Mouse (Mus musculus) layer of hippocampus, adult 18-20 months (tissue): Measurements from ENCODE around the gene Glul. TPM values are rescaled to one million over a fixed set of nuclear protein-coding genes. Genes with fewer than 3 reads are reported as not detected.
"Not testable (repeated sequence)": the region's sequence is repeated elsewhere in the genome, so short reads cannot be mapped to it uniquely, and the experiment has no call there.

Experiments
- DNase-seq, 2 experiments: peaks; one replicate each; pipeline ENCODE4 v3.0.0; 2022; ENCODE audit warnings: low spot score in 2 of 2
- long read RNA-seq: library from polyadenylated mRNA; stranded (forward); transcript quantifications from one replicate; pipeline ENCODE4 v2.0.0, GENCODE M21; 2021
- total RNA-seq, 2 experiments: library from RNA; stranded (reverse); gene quantifications; 2 replicates each; pipeline ENCODE4 v1.2.3; 2021

Gene Glul
- 1,000 to 10,000 TPM; 2,043 to 2,070 TPM for total RNA-seq
- long read RNA-seq, transcript Glul-201 (7 exons, 2,792 nt), result major isoform, 44 of 67 reads
- long read RNA-seq, partial matches to known transcripts, result 20 of 67 reads
- long read RNA-seq, other reads (novel, unspliced or antisense), result 3 of 67 reads

DNA sequence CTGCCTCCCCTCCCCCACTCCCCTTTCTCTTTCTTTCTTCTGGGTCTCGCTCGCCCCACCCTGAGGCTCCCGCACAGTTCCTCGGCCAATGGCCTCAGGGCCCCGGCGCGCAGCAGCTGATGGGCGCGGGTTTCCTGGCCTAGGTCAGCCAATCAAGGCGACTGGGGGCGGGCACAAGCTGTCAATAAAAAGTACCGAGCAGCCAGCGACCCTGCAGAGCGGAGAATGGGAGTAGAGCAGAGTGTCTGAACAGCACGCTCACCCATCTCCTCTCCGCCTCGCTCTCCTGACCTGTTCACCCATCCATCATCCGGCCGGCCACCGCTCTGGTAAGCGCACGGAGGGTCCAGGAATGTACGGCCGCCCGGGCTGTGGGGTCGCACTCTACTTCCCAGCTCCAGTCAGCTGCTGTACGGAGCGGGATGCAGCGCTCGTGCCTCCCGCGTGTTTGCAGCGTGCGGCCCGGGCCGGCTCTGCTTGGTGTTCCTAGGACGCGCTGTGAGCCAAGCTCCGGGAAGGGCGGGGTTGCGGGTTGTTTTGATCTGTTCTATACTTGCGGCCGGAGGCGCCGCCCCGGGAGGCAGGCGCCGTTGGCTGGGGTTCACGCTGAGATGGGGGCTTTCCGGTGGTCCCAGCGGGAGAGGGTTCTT lies at the start of gene Glul, which contains the start of gene Teddm2:
Glul (plus strand) TSS at position 214 of the 650 bp plus-strand sequence.
Teddm2 (minus strand) TSS at position 498 of the 650 bp plus-strand sequence.
- DNase-seq, result peak; percentile 91 to 97

DNA sequence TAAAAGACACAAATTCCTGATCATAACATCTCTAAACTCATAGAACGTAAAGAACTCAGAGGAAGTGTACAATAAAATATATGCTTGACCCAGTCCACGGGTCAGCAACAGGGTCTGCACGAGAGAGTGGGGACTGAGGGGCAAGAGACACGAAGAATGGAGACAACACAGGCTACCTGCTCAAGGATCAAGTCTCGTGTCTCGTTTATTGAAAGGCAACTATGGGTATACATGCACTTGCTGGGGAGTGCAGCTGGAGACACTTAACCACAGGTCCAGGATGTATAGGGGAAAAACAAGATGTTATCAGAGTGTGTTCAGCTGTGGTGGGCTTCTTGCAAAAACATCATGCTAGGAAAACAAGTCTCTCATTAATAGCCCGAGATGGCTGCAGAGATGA lies 47.0 kb upstream of the Glul start:
- not testable (repeated sequence) for DNase-seq

DNA sequence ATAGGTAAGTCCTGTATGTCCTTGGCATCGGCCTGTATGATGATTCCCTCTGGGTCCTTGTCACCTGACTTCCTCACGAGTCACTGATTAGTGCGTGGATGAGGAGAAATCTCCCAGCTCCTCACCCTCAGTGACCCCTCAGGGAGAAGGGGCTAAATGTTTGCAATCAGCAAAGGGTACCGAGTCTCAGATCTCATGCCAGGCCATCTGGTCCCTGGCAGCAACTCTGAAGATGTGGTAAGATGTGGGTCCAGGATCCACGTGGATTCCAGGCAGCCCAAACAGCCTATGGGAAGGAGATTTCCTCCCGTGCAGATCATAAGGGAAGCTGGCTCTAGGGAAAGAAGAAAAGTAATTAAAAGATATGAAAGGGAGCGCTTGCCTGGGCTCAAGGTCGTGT lies 43.8 kb upstream of the Glul start:
- no peak for DNase-seq

DNA sequence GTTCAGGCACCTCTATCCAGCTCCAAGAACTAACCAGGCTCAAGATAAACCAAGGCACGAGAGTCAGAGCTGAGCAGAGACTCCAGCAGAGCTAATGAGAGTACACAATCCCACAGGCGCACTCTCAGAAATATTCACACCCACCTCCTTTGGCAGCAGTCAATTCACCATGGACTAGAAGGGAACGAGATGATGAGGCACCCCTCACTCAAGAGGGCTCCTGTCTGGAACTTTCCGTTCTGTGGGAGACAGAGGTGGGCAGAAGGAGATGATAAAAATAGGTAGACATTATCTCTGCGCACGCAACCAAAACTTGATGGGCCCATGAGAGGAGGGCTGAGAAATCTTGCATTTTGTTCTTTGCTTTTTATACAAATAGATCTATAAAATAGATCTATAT lies 25.7 kb upstream of the Glul start, which contains the start of gene Teddm1b:
Teddm1b (plus strand) TSS at position 301 of the 400 bp plus-strand sequence.
- no peak for DNase-seq

DNA sequence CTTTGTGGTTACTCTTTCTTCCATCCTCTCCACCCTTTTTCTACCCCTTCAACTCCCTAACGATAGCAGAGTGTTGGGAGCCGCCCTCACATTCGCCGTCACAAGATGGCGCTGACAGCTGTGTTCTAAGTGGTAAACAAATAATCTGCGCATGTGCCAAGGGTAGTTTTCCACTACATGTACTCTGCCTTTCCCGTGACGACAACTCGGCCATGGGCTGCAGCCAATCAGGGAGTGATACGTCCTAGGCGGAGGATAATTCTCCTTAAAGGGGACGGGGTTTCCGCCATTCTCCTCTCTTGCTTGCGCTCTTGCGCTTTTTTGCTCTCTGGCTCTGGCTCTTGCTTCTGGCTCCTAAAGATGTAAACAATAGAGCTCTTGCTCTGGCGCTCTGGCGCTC lies 19.4 kb upstream of the Glul start:
- not testable (repeated sequence) for DNase-seq

DNA sequence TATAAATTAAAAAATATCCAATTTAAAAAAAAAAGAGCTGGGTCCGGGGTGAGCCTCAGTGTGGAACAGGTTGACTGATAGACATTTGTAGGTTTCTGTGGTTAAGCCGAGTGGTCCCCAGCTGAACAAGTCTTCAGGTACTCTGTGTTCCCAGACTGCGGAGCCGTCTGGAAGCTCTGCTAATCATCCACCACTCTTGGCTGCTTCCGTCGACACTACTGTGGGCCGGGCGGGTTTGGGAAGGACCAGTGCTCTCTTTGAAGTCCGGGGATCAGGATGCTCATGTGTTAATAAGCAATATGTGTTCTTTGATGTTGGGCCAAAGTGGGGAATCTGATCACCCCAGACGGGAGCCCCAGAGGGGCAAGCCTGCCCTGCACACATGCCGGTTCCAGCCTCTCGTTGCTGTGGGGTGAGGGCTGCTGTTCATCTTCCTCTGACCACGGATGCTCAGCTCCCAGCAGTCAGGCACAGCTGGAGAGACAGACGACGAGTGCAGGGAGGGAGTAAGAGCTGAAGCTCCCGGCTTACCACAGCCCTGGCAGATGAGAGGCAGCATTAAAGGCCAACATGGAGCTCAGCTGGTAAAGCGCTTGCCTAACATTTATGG lies 13.6 kb upstream of the Glul start:
- no peak for DNase-seq

DNA sequence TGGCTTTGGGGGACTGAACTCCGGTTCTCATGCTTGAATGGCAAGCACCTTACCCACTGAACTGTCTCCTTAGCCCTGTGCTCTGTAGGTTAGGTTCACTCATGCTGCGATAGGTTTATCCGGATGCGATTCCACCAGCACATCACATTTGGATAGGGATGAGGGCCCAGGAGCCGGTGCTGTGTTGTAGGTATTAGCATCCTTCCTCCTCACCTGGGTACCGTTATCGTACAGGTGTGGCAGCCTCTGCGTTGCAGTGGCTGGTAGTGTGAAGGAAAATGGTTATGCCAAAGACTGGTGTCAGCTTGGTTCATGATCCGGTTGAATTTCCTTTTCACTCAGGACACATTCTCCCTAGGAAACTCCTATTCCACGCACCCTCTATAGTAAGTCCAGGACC lies 9.6 kb upstream of the Glul start:
- no peak for DNase-seq

DNA sequence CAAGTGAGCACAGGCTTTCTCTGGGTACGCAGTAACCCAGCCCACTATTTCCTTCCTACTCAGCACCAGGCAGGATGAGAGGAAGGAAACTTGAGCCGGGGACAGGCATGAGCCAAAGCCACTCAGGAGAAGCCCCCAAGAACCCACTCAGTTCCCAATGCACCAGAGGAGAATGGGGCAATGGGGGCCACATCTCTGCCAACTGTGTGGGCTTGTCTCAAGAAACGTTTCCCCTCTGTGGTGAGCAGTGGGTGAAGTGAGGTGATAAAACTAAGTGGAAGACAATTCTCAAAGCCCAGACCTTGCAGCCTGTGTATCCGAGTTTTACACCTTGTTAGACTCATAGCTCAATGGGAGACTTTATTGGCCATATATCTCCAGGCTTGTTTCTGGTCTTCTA lies 8.3 kb upstream of the Glul start, which contains the start of gene Teddm1a:
Teddm1a (plus strand) TSS at position 301 of the 400 bp plus-strand sequence.
- DNase-seq, result no peak

DNA sequence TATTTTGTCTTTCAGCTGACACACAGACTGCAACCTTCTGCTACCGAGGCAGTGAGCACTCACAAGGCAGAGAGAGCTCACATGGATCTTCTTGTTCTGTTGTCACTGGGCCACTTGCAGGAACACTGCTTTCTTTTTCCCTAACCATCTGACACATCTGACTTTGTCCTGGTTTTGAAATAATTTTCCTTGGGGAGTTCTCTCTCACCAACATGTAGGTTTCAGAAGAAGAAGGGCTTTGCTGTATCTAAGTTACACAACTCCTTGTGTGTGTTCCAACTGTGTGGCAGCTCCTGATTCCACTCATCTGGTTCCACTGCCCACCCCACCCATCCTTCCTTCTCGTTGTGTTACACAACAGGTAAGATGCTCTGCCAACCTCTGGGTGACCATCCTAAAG lies 6.0 kb upstream of the Glul start:
- no peak for DNase-seq

DNA sequence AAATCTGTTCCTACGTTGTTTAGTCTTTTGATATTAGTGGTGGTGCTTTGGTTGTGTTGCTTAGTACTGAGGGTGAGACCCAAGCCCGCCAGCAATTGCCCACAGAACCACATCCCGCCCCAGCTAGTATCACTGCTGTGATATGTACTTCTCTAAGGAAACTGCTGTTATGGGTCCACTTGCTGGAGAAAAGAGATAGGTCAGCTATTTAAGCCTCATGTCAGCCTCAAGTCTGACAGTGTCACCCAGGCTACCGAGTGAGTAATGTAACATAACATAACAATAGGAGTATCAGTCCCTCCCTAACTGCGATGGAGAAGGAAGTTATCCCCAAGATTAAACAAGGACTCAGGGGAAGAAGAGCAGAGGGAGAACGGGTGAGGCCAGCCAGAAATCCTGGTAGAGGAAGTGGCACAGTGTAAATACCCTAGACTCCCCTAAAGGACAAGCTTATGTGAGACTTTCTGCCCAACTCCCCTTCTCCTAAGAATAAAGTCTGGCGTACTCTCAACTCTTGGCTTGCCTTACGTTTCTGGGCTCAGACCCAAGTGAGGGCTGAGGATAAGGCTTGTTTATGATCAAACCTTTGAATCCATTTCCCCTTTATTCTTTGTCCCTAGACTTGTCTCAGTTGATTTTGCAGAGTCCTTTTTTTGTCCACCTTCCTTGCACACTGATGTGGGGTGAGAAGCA lies 5.4 kb upstream of the Glul start:
- DNase-seq, result no peak

DNA sequence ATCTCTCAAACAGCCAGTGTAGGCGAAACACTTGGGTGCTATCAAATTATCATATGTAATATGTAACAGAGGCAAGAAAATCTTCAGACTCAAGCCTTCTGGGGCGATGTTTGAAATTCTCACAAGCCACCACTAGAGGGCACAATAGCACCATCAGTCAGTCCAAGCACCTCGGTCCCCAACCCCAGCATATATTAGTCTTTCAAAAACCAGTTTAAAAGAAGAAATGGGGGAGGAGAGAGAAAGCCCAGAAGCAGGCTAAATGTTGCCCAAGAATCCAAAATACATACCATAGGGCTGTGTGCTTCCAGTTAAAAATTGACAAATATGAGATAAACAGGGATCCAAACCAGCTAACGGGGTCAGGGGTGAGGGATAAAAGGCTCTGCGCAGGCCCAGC lies 4.8 kb upstream of the Glul start:
- DNase-seq, result peak; percentile 66 to 91

DNA sequence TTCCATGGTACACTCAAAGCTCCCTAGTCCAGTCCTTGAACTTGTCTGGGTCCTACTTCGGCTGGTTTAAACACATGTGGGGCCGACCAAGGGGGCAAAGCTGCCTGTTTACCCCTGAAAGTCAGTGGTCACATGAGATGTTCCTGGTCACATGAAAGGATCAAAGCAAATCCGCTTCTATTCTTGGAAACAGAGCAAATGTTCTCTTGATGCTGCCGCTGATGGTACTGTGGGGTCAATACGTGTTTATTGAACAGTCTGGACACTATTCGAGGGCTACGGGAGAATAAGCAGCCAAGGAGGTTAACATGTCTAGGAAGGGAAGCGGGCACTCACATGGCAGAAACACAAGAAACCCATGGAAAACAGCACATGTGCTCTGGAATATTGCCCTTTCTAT lies 2.5 kb upstream of the Glul start:
- no peak for DNase-seq

DNA sequence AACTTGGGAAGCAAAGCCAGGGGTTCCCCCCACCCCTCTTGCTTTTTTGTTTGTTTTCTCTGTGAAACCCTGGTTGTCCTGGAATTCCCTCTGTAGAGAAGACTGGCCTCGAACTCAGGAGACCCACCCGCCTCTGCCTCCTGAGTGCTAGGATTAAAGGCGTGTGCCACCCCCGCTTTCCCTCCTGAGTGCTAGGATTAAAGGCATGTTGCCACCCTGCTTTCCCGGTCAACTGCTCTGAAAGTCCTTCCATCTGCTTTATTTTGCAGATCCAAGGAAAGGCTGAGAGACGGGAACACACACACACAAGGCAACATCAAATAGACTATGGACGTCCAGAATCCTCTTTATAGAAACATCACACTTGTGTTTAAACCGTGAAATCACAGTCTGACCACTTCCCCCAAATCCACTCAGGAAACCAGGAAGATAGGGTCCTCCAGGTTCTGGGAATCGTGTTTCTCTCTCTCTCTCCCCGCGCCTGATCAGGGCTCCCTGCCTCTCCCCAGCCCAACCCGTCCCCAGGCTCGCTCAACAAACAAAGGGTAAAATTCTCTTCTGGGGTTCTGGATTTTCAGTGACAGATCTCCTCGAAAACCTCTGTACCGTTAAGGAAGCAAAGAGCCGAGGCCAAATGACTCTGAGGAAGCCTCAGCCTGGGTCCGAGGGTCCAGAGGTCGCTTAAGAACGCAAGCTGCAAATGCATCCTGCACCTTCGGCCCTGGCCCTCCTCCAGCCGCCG lies 584 bp upstream of the Glul start:
- no peak for DNase-seq

DNA sequence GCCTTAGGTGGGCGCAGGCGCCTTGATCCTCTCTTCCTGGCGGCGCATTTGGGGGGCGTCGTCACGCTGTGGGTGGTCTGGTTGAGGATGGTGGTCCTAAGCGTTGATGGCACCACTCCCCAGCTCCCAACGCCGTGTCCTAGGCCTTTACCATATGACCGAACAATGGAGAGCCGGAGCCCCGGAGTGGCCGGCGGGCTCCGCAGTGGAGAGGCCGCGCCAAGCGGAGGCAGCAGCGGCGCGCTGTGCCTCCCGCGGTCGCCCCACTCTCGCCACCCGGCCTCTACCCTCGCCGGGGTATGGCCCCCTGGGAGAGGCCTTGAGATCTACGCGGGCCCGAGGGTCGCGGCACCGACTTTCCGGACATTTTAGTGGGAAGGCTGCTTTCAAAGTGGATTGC lies 637 bp downstream of the Glul start:
- no peak for DNase-seq

DNA sequence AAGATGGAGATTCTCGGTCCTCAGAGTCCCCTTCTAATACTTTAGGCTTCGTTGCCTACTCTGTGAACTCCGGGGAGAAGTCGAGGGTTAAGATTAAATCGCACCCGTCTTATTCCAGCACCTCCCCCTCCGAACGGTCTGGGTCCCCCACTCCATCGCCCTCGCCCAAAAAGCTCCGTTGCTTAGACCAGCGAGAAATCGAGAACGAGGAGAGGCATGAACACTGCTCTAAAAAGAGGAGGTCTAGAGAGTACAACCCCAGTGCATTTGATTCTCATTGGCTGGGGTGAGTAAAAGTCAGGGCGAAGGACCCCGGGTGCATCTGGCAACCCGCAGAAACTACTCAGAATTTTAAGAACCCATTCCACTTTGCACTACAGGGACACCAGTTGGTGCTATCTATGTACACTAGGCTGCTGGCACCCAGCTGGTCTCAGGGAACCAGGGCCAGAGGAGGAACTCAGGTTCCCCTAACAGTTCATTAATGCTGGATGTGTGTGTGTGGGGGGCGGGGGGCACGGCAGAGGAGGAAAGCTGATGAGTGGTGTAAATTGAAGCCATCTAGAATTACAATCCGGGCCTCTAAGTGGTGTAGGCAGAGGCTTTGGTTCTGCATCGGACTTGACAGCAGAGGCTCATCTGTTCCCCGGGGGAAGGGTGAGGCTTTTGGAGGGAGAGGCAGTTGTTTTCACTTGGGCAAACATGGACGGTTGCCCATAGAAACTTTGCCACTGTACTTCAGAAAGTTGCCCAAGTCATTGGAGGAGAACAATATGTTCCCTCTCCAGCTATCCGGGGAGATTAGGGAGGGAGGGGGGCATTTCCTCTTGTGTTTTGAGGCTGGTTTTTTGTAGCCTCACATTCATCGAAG lies 1.4 kb downstream of the Glul start:
- DNase-seq, result no peak

DNA sequence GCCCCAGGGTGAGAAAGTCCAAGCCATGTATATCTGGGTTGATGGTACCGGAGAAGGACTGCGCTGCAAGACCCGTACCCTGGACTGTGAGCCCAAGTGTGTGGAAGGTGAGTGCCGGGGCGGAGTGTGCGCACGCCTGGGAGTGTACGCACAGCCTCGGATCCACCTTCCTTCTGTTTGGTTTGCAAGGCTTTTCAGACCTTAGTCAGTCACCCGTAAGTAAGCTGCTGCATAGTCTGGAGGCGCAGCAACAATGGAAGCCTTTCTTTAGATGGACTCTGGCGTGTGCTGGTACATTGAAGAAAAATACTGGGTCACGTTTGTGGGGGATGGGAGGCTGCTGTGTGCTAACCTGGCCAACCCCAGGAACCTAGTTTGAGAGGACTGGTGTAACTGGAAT lies 3.3 kb downstream of the Glul start:
- peak in 1 of 2 experiments; percentile 9 for DNase-seq

DNA sequence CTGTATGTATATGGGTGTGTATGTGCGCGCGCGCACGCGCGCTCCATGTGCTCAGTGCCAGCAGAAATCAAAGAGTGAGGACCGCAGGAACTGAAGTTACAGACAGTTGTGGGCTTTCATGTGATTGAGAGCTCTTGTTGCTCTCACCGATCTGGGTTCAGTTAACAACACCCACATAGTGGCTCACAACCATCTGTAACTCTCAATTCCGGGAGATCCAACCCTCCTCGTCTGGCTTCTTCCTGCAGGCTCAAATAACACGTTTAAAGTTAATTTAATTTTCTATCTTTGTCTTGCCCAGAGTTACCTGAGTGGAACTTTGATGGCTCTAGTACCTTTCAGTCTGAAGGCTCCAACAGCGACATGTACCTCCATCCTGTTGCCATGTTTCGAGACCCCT lies 4.5 kb downstream of the Glul start:
- peak in 1 of 2 experiments; percentile 66 for DNase-seq

DNA sequence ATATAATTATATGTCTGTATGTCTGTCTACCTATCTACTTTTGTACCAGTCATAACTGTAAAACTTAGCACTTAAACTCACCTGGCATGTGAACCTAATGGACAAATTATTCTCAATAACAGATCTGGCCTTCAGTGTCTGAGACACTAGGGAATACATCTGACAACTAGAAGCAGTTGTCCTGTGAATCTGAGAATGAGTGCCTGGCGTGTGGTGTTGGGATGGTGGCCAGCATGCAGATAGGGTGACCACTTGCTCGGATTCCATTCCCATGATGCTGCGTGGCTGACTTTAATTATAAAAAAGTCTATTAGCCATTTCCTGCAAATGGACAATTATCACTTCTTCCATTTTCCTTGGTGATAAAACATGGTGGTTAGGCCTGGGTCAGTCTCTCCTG lies 6.1 kb downstream of the Glul start:
- peak in 1 of 2 experiments; percentile 1 for DNase-seq

DNA sequence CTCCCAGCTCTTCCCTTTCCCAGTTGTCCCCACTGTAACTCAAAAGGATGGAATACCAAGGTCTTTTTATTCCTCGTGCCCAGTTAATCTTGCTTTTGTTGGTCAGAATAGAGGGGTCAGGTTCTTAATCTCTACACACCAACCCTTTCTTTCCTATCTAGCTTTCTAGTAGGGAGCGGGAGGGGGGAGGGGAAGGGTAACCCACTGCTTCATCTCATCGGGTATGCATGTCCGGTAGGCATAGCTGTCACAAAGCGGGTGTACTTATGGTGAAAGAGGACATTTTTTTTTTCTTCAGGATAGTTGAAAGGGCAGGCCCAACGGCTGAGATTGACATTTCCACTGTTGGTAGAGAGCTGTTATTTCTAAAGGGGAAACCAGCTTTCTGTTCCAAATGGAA lies 8.5 kb downstream of the Glul start:
- DNase-seq, result no peak

DNA sequence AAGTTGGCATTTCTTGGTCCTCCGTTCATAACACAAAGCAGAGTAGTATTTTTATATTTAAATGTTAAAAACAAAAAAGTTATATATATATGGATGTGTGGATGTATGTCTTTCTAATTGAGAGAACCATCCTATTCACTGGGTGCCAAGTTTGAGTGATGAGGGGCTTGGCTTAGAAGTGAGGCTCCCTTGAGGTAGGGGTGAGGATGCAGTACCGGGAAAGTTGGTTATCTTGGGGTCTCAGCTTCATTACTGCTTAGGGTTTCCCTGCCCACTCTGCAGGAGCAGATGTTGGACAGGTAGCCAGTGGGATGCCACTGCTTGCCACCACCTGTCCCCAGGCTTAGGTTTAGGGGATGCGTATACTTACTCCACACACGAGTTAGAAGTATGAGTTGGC lies 9.0 kb downstream of the Glul start:
- DNase-seq, result no peak
